Mouse (Mus musculus): ENCODE measurements around the gene Rapgef5.

DNA sequence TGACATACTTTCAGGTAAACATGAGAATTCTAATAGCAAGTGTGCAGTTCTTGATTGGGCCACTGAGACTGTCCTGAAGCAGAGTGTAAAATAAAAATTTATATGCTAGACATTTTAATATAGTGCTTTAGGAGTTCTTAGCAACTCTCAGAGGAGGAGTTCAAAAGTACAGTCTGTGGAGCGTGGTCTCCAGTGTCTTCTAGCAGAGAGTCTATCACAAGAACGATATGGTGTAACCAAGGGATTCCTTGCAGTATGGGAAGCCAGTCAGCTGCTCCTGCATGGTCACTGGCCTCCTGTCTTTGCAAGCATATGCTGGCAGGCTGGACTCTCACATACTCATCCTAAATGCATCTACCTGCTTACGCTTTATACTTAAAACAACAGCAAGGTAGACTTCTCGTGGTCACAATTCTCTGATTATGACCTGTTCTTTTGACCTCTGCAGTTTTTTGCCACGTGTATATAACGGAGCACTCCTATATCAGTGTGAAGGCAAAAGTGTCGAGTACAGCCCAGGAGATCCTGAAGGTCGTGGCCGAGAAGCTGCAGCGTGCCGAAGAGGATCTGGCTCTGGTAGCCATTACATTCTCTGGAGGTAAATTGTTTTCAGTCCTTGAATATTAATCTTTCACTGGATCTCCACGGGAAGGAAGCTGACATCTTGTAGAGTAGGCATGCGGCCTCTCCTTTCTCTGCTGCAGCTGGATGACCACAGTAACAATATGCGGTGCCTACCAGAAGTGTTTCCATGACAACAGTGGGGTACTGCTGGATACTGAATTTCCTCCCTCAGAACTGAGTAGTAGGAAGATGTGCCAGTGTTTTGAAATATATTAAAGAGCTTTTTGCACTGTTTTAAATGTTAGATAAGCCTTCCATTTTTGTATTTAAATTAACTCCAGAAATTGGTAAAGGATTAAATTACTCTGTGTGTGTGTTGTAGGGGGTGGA, 204.8 kb downstream of the Rapgef5 start:
- no peak for TF ChIP-seq EP300 (IDR thresholded peaks at IDR 0.05; ENCODE audit: low read depth in 1 of 2, low read length in 2 of 2)
- TF ChIP-seq TCF12 (IDR thresholded peaks at IDR 0.05; ENCODE audit: low read depth, low read length), result no peak
- TF ChIP-seq ZKSCAN1 (IDR thresholded peaks at IDR 0.05; ENCODE audit: low read depth, low read length), result no peak
- TF ChIP-seq MAFK (IDR thresholded peaks at IDR 0.05; ENCODE audit: borderline replicate concordance, low read depth, low read length), result no peak

Measured in MEL (cell line).